Mouse (Mus musculus) forelimb bud, embryonic 11.5 days (tissue): Measurements from ENCODE around the gene Usp10.

Experiments used
- DNase-seq: peaks from one replicate; pipeline ENCODE4 v3.0.0-alpha.2; 2012; ENCODE audit warnings: low read depth, low spot score

Gene Usp10

DNA sequence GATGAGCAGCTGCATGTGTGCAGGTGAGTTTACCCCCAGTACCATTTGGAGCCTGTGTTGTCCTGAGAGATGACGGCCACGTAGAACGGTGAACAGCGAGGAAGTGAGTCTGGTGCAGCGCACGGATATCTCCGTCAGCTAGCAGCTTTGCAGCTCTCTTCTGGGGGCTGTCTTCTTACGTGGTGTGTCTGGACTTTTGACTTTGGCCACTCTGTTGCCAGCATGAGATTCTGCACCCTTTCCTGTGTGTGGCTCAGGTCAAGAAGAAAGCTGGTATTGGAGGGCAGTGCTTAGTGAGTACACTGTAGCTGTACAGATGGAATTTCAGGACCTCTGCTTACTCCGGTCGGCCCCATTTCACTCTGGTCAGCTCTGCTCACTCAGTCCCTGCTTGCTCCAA lies 47.9 kb downstream of the Usp10 start:
- no peak for DNase-seq

DNA sequence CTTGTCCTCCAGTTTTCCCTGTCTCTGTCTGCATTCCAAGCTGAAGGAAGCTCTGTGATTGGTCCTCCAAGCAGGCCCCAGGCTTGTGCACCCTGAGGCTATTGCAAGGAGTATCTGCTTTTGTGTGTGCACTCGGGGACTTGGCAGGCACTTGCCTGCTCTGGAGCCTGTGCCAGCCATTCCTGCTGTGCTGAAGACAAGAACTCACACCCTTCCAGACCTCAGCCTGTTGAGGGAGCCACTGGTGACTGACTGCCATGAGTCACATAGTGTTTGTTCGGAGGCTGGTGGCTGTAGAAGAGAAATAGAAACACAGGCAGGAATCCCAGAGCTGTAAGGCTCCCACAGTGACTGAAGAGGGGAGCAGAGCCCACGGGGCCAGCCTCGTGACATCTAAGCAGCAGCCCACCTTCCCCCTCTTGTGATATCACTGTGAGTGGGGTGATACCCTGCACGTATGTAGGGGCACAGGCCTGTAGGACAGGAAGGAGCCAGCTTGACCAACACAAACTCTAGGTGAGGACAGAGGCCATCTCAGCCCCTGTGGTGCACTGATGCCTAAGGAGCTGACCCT lies 50.5 kb downstream of the Usp10 start:
- no peak for DNase-seq

DNA sequence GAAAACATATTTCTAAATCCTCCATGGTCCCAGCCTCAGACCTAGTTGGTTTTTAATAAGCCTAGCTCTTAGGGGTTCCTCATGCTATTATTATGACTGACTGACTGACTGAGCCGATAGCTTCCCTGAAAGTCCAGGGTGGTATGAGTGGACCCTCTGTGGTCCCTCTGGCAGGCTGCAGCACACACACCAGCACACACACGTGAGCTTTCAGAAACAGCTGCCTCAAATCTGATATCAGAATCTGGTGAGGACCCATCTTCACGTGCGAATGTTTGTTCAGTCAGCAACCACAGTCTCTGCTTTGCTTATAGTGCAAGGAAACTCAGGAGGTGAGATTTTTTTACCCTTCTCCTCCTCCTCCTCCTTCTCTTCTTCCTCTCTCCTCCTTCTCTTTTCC lies 54.7 kb downstream of the Usp10 start:
- no peak for DNase-seq

DNA sequence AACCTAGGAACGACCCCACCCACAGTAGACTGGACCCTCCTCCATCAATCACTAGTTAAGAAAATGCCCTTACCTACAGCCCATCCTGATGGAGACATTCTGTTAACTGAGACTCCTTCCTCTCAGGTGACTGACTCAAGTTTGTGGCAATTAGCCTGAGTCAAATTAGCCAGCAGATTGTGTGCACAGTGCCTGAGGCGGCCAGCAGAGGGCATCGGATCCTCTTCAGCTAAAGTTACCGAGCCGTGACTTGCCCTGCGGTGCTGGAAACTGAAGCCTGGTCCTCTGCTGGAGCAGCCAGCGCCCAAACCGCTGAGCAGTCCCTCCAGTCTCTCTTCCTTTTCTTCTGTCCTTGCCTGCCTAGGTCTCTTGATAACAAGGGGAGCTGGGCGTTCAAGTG lies 57.3 kb downstream of the Usp10 start:
- DNase-seq: no peak

DNA sequence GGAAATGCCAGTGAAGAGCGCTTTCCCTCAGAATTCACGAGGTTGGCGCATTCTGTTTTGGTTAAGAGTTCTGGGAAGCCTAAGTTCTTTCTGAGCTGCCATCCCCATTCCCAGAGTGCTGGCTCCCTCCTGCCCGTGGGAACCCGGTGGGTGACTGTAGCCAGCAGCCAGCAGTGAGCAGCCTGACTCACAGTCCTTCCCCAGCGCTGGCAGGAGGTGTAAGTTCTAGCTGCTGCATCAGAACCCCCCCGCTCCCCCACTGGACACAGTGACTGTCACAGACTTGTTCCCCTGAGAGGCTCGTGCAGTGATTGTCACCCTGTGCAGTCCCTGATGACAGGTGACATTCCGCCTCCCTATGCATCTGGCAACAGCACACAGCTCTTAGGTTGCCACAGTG lies 60.0 kb downstream of the Usp10 start:
- DNase-seq: no peak

DNA sequence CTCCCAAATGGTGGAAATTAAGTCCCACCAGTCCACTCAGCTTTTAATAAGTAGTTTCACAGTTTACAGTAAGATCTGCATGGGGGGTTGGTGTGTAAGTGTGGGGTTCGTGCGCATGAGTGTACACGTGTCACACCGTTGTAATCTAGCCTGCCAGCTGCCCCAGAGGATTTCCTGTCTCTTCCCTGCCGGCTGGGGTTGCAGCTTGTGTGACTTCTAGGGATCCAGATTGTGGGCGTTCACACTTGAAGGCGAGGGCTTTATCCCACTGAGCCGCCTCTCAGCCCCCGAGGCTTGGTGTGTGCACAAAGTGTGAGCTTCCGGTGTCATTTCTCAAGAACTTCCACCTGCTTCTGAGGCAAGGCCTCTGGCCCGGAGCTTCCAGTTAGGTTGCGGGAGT lies 62.4 kb downstream of the Usp10 start:
- no peak for DNase-seq

DNA sequence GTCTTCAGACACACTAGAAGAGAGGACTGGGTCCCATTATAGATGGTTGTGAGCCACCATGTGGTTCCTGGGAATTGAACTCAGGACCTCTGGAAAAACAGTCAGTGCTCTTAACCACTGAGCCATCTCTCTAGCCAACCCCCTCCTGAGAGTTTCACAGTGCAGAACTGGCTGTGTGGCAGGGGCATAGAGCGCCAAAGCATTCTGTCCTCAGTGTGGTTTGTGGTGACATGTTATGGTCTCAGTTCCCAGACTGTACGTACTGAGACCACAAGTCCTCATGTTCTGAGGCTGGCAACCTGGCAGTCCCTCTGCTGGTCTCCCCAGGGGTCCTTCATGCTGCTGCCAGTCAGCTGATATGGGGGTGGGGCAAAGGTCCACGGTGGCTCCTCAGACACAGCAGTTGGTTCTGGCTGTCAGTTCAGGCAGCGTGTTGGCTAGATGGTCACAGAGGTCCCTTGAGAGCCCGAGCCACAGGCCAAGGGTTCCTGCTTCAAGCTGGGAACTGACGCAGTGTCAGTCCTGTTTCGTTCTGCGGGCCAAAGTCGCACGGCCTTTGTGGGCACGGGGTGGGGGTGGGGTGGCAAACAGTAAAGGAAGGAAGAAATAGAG lies 68.7 kb downstream of the Usp10 start:
- DNase-seq: no peak

DNA sequence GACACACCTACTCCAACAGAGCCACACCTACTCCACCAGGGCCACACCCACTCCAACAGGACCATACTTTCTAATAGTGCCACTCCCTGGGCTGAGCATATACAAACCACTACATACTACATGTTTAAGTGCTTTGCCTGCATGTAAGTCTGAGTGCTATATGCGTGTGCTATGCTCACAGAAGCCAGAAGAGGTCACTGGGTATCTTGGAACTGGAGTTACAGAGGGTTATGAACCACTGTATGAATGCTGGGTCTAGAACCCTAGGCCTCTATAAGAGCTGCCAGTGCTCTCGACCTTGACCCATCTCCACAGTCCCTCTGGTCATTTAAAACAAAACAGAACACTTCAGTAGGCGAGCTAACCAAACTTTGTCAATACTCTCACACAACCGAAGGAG lies 71.1 kb downstream of the Usp10 start:
- DNase-seq: no peak

DNA sequence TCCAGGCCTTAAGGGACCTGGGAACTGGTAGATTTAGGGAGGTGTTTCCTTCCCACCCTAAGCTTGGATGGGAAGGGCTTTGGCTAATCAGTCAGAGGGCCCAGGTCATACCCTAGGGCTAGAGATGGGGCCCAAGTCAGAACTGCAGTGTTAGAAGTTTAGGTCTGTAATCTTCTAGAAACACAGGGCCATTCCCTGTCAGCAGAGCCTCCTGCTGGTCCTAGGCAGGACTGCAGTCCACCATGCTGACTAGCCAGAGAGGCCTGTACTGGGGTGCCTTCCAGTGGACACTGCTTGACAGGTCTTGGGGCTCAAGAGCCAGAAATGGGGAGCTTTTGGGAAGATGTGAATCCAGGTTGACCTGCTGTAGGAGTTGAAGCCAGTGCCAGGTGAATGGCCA lies 73.9 kb downstream of the Usp10 start:
- DNase-seq: no peak

DNA sequence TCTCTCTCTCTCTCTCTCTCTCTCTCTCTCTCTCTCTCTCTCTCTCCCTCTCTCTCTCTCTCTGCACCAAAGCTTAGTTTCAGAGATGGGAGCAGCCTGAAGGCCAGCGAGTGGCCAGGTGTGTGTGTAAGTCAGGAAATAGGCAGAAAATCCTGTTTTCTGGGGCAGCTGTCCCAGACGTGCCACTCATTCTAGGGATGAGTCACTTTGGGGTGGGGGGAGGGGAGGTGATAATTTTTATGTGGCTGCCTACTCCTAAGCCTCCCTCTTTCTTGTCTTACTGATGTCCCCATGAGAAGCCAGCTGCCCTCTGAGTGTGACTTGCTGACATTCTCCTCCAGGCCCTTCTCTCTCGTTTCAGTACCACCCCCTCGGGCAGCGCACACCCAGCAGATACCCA lies 76.0 kb downstream of the Usp10 start:
- DNase-seq: no peak

DNA sequence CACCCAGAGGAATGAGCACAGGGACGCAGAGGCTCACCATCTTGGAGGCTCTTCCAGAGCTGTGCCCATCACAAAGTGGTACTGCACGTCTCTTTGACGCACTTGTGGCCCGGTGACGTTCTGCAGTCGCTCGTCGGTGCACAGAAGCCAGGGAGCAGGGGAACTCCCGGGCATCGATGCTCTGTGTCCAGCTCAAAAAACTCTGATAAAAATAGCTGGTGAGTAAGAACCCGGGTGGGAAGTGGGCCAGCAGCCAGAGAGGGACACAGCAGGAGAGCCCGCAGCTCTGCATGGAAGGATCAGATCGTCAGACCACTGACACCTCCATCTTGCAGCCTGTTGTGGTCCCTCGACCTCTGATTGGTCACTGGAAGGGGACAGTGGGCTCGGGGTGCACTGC lies 77.9 kb downstream of the Usp10 start:
- DNase-seq: no peak

DNA sequence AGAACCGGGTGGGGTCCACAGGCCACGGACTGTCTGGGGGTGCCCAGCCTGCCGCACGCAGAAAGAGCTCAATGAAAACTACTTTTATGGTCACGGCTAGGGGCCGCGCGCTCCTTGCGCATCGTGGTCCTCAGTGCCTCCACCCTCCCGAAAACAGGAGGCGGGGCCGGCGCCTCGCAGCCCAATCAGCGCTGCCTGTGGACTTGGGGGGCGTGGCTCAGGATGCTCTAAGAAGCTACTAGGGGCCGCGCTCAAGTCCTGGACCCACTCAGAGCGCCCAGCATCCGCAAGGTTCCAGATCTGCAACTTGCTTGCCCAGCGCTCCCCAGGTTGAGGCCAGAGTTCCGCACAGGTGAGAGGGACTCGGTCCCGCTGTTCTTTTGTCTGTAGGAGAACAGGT lies 82.1 kb downstream of the Usp10 start, which contains the start of gene Crispld2:
Gene Crispld2 (plus strand): TSS at position 190 of the 400 bp plus-strand sequence.
- peak; percentile 83 for DNase-seq

DNA sequence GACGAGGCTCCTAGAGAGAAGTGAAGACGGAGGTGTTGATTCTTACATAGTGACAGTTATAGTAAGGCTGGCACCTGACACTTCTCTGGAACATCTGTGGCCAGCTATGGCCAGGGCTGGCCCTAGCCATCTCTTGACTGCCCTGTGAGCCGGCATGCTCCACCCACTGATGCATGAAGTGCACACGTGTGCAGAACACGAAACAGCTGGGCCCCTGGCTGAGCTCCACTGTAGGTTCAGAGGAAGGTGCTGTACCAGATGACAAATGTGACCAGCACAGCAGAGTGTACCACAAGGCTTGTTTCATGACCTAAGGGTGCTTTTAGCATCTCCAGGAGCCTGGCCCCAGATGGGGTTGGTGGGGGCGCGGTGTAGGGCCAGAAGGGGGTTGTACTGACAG lies 84.0 kb downstream of the Usp10 start:
- DNase-seq: no peak

DNA sequence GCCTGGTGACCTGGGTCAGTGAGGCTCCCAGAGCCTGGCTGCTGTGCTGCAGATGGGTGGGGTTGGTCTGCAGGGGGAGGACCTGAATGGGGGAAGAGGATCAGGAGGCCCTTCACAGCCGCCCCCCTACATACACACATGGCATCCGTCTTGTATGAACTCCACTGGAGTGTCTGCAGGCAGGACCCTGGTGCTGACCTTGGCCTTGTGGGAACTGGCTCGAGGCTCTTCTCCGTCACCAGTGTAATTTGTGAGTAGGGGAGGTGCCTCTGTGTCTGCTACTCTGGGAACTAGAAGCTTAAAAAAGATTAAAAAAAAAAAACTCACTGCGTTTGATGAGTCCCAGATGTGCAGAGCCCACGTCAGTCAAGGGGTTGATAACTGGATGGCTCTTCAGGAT lies 84.4 kb downstream of the Usp10 start:
- DNase-seq: no peak

DNA sequence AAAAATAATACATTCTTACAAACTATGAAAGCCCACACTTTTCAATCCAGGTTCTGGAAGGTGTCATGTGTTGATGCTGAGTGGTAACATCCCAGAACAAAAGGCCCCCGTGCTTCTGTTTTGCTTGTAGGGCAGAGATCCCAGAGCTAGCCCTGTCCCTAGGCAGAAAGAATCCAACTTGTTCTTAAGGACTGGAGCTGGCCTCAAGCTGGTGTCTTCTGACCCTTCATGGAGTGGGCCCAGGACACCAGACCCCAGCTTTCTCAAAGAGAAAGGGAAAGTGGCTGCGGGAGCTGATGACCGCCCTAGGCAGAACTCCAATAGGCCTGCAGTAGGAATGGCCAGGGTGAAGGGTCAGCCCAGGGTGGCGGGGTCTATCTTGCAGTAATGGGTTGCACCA lies 87.1 kb downstream of the Usp10 start:
- DNase-seq: no peak

DNA sequence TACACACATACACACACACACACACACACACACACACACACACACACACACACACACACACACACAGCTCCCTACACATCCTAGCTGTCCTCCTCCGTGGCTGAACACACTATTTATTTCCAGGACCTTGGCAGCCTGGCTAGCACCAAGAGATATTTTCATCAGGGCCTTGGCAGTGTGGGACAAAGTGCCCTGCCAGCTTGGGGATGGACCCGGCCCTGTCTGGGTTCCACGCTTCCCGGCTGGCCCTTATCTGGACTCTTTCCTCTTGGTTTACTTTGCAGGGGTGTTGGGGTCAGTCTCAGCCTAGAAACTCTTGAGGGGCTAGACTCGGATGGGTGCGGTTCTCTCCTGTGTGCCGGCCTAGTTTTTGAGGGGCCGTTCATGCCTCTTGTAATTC lies 90.3 kb downstream of the Usp10 start:
- DNase-seq: no peak

DNA sequence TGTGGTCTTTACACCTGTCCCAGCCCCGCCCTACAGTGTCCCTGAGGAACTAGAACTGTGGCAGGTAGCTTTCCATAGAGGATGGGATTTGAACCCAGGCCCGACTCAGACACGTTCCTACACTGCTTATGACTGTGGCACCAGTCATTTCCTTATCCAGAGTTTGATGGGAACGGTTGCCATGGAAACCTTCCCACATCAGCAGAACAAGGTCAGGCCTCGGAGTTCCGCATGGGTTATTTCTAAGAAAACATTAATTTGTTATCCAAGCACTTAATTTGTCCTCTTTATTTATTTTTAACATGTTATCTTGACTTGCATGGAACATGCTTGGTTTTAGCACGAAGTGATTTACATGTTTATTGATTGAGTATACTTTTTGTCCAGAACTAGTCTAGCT lies 91.6 kb downstream of the Usp10 start:
- DNase-seq: no peak

DNA sequence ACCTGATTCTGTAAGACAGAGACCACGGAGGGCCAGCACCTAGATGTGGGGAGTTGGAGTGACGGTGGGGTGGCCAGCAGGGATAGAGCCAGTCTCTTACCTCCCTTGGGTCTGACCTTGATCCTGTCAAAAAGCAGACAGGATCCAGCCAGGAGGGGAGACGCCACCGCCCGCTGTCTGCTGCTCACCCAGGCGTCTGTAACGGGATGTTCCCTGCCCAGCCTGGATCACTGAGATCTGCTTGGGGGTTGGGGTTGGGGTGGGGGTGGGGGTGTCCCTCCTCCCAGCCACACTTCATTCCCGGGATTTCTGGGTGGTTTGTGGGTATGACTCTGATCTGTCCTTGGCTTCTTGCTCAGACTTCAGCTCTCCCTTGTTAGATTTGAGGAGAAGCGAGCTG lies 92.2 kb downstream of the Usp10 start:
- DNase-seq: no peak

DNA sequence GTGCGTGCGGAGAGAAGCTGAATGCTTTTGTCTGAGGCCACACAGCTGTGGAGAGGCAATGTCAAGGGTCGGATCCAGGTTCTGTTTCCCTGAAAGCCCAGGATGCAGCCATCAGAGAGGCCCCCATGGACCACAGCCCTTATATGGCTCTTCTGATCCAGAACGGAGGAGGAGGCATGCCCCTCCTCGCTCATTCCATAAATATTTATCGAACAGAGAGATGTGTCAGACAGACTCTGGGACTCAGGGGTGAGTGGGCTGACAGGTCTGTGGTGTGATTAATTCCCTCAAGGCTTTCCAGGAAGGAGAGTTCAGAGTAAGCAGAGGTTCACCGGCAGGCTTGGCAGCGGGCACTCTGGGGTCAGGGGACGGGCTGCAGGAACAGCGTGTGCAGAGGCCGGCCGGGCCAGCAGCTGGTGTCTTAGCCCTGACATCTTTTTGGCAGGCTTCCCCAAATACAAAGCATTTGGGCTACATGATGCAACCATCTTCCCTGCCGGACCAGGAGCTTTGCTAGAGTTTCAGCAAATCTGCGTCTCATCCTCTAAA lies 94.1 kb downstream of the Usp10 start:
- DNase-seq: no peak

DNA sequence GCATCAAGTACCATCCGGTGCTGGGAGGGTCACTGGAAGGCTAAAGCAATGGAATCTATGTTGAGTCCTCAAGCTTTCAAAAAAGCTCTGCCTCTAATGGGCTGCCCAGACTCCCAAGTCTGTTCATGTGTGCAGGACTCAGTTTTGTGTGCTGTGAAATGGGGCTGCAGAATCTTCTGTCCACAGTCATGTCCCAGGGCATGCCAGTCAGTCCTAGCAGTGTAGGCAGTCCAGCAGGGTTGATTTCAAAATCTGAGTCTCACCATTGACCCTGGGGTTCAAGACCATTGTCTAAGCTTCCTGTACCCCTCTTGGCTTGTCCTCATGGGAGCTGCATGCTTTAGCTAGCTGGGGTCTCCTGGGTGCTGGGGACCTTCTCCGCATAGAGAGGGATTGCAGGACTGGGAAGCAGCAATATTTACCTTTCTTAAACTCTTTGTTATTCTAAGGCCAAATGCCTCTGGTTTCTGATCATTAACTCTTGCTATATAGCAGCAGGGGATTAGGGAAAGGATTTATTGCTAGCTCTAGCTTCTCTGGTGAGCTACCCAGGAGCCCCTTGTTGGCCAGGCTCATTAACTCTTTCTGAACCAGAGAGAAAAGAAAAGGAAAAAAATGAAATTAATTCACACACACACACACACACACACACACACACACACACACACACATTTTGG lies 94.7 kb downstream of the Usp10 start:
- DNase-seq: no peak

DNA sequence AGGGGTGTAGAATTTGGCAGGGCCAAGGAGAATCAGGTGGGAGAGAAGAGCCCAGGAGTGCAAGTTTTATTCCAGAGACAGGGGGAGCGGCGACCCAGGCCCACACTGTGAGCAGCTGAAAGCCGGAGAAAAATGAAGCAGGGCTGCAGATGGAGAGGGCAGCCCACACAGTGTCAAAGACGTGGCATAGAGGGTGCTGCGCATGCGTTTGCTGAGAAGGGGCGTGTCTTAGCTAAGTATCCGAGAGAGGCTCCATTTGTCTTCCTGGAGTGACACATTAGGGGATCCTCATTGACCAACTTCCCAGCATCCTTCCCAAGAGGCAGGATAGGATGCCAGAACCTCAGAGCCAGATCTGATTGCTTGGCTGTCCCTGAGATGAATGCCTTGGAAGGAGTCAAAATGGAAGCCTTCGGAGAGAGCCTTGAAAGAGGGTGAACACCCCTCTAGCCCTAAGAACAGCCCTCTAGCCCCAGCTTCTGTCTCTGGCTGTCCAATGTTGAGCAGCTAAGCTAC lies 96.5 kb downstream of the Usp10 start:
- DNase-seq: no peak
